Mouse (Mus musculus) Patski (cell line): ENCODE measurements around the gene Coq4. TPM values are rescaled to one million over a fixed set of nuclear protein-coding genes. Genes with fewer than 3 reads are reported as not detected.

Experiments used
- ATAC-seq: fragments of 100-300 bp; one replicate; pipeline ENCODE4 v1.8.0; 2021
- CTCF ChIA-PET: fragments of 350-600 bp; sonication (Branson Sonifier 250); formaldehyde crosslinking; loops from one replicate; lab custom pipeline; 2022; ENCODE audit warnings: inconsistent platforms; lab: Charles Lee
- POLR2A ChIA-PET: fragments of 350-600 bp; sonication (Branson Sonifier 250); formaldehyde crosslinking; loops from one replicate; lab custom pipeline; 2022; ENCODE audit warnings: antibody characterized with exemption, inconsistent platforms; lab: Charles Lee
- DNase-seq: peaks from one replicate; pipeline ENCODE4 v3.0.0-alpha.2; 2011; ENCODE audit warnings: low read depth, low spot score
- H3K27me3 ChIP-seq: fragments of 371-371 bp; one replicate; pipeline ENCODE4 v1.5.1; 2021
- CTCF ChIP-seq: fragments of 100-300 bp; IDR thresholded peaks from one replicate; pipeline ENCODE4 v1.5.1; 2021
- in situ Hi-C: fragments of 300-500 bp; cut with MboI; formaldehyde crosslinking; loops from 3 replicates; pipeline ENCODE4 v1.11.1; 2018; ENCODE audit warnings: low pct_unique_long_range_greater_than_20kb, mixed read lengths
- polyA plus RNA-seq: library from polyadenylated mRNA; unstranded; gene quantifications from one replicate; pipeline ENCODE4 v1.2.3, GENCODE M21; 2021

Gene Coq4
- polyA plus RNA-seq, 1 experiment from 2014 or later = 28.7 TPM

GRCm38 (mm10) chr2:29844661-29845060 is 57.4 kb downstream of the Coq4 start:
- TF ChIP-seq CTCF = no peak
- H3K27me3 ChIP-seq = no peaks in the 10 kb centered on the region
- in situ Hi-C loops = no loop called here
- DNase-seq = no peak
- ATAC-seq = no peak
- ChIA-PET POLR2A (interaction anchor here (0.7 kb wide), 1 partner anchor 49 kb away, joined by 3 read pairs; no protein-coding TSS in a partner anchor), CTCF (interaction anchor here (1.3 kb wide), 1 partner anchor 27 kb away, joined by 3 read pairs; no protein-coding TSS in a partner anchor)

- ChIA-PET POLR2A (interaction anchor here (0.6 kb wide), 1 partner anchor 880 kb away, joined by 4 read pairs; no protein-coding TSS in a partner anchor), CTCF (interaction anchor here (0.6 to 1.3 kb wide), 2 partner anchors 28 to 486 kb away, joined by 3 read pairs; no protein-coding TSS in a partner anchor)
- ATAC-seq (no peak), DNase-seq (no peak)
- no peaks in the 10 kb centered on the region for H3K27me3 ChIP-seq
- in situ Hi-C loops = no loop called here
- no peak for TF ChIP-seq CTCF
Observed at GRCm38 (mm10) chr2:29845636-29846035, 58.3 kb downstream of the Coq4 start.

GRCm38 (mm10) chr2:29846061-29846853 is 59.0 kb downstream of the Coq4 start:
- no peak for DNase-seq
- in situ Hi-C loops = no loop called here
- POLR2A ChIA-PET = no interaction called here
- ATAC-seq = no peak
- no peaks in the 10 kb centered on the region for H3K27me3 ChIP-seq
- CTCF ChIA-PET = no interaction called here
- no peak for TF ChIP-seq CTCF

GRCm38 (mm10) chr2:29846911-29847310 is 59.6 kb downstream of the Coq4 start:
- no peak for ATAC-seq
- no peaks in the 10 kb centered on the region for H3K27me3 ChIP-seq
- POLR2A ChIA-PET = no interaction called here
- CTCF ChIA-PET = no interaction called here
- no peak for TF ChIP-seq CTCF
- no peak for DNase-seq
- in situ Hi-C loops = no loop called here

Other genes starting within 250 kb of the Coq4 start
- 45.4 TPM for gene Rapgef1, start 167.8 kb upstream of the Coq4 start, polyA plus RNA-seq
- gene Gm13420, start 35.8 kb upstream of the Coq4 start, polyA plus RNA-seq = 0.49 TPM
- 0.18 TPM for gene Gm13547, start 28.2 kb upstream of the Coq4 start, polyA plus RNA-seq
- gene Trub2, start 1.0 kb downstream of the Coq4 start, polyA plus RNA-seq = 52.9 TPM
- 31.4 TPM for gene Slc27a4, start 15.1 kb downstream of the Coq4 start, polyA plus RNA-seq
- gene Urm1, start 32.6 kb downstream of the Coq4 start, polyA plus RNA-seq = 50.0 TPM
- 12.0 TPM for gene Cercam, start 81.7 kb downstream of the Coq4 start, polyA plus RNA-seq
- gene Odf2, start 101.7 kb downstream of the Coq4 start, polyA plus RNA-seq = 59.7 TPM
- 30.3 TPM for gene Gle1, start 147.9 kb downstream of the Coq4 start, polyA plus RNA-seq
- gene Sptan1, start 178.1 kb downstream of the Coq4 start, polyA plus RNA-seq = 597 TPM